Mouse (Mus musculus): ENCODE measurements around the gene Gripap1.

Gripap1 gene

DNA sequence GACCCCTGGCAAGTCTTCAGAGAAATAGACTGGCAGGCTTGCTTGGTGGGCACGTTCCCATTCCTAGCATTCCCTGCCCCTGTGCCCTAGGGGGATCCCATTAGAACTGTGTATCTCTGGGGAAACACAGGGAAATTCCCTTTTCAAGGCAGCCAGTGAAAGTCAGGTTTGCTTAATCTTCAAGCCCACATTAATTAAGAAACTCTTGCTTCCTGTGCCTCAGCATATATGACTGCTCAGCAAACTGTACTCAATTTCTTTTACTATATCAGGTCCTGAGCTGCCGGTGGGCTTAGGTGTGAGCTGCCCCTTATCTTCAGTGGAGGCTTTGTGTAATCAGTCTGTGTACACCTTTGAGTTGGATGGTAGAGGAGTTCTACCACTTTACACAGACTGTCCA is 76.2 kb downstream of the Gripap1 start:
- no peak for DNase-seq (ENCODE audit: extremely low spot score, low read depth, low spot score)

DNA sequence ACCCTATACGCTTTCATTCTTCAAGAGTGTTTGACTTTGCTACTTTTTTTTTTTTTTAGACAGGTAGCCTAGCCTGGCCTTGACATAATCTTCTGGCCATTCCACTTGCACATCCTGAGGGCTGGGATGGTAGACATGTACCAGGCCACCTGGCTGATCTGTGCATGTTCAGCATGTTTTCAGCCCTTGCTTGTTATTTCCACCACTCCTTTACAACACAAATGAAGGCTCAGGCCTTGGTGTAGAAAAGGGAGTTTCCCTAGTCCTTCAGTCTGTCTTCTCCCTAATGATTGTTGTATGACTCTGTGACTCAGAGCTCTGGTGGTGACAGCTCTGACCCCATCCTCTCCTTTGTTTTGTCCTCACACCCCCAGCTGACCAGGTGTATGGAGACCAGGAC is 77.6 kb downstream of the Gripap1 start:
- DNase-seq (ENCODE audit: extremely low spot score, low read depth, low spot score): no peak

DNA sequence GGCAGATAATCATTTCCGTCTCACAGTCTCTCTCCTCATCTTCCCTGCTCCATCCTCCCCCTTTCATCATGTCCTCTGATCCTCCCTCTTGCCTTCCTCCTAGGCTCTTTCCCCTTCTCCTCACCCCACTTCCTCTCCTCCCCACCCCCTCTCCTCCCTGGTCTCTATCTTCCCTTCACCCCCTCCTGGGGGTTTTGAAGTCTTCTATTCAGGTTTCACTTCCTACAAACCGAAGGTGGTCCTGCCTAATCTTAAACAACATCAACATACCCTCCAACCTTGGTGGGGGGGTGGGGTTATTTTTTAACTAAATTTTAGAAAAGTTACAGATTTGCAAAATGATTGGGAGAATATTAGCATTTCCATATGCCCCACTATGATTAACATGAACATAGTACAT is 78.9 kb downstream of the Gripap1 start:
- no peak for DNase-seq (ENCODE audit: extremely low spot score, low read depth, low spot score)

DNA sequence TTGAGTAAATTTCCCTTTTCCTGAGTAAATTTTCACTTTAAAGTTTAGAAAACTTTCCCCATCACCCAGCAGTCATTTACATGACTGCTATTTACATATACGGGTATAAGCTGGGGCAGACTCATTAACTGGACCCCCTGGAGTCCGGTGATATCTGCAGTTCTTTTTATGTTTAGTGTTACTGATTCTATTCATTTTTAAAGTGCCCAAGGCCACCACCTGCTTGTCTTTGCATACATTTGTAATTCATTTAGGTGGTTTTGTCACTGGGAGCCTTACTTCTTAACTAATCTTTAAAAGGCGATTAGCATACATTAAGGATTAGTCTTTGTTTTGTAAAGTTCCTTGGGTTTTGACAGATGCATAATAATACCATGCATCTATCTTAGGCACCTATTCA is 80.3 kb downstream of the Gripap1 start:
- no peak for DNase-seq (ENCODE audit: extremely low spot score, low read depth, low spot score)
